Mouse (Mus musculus) E14TG2a.4 (cell line): ENCODE results near the gene Gpr141.

Experiments
- H3K27me3 ChIP-seq: 2 replicates; pipeline ENCODE4 v1.6.1; 2014; ENCODE audit warnings: low read length, control low read depth; ENCODE audit not compliant: insufficient read depth
- H3K36me3 ChIP-seq: 2 replicates; pipeline ENCODE4 v1.6.1; 2014; ENCODE audit warnings: low read length, control low read depth; ENCODE audit not compliant: insufficient read depth
- H3K4me1 ChIP-seq: replicated peaks from 2 replicates; pipeline ENCODE4 v1.6.1; 2014; ENCODE audit warnings: low read depth, low read length, control low read depth
- H3K4me3 ChIP-seq: replicated peaks from 2 replicates; pipeline ENCODE4 v1.5.1; 2014; ENCODE audit warnings: mild to moderate bottlenecking, low read length
- H3K9me3 ChIP-seq: 2 replicates; pipeline ENCODE4 v1.6.1; 2014; ENCODE audit warnings: low read length, control low read depth
- CTCF ChIP-seq: conservative IDR thresholded peaks from 2 replicates; pipeline ENCODE4 v1.5.1; 2014; ENCODE audit warnings: low read length
- NANOG ChIP-seq: IDR thresholded peaks from 2 replicates; pipeline ENCODE4 v1.6.1; 2014; ENCODE audit warnings: borderline replicate concordance, low read length, mixed read lengths
- POU5F1 ChIP-seq: IDR thresholded peaks from 2 replicates; pipeline ENCODE4 v1.6.1; 2014; ENCODE audit warnings: low read length, borderline replicate concordance

Gene Gpr141

DNA sequence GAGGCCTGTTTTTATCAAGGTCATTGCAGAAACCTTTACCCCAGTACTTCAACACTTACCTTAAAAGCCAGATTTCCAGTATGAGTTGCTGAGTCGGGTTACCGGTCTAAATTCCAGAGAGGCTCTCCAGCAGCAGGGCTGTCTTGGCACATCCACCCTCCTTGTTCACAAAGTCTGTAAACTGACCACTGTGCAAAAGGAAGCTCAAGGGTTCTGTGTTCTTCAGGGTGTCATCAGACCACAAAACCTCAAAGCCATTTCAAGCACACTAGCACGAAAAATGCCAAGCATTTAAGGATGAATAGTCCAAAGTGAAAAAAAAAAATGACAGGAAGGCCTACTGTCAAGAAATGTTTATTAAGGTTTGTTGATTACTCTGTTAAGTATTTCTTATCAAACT lies at the start of gene Gpr141:
TSS of gene Gpr141 (minus strand) at position 187 of the 400 bp plus-strand sequence.
- Histone ChIP-seq H3K4me3 (no peak within 1 kb of the TSS), H3K9me3 (no peaks in the 10 kb centered on the region), H3K4me1 (peaks cover 6% of the 10 kb centered on the region), H3K36me3 (no peaks in the 10 kb centered on the region), H3K27me3 (no peaks in the 10 kb centered on the region)
- TF ChIP-seq CTCF (no peak), NANOG (no peak), POU5F1 (no peak)

DNA sequence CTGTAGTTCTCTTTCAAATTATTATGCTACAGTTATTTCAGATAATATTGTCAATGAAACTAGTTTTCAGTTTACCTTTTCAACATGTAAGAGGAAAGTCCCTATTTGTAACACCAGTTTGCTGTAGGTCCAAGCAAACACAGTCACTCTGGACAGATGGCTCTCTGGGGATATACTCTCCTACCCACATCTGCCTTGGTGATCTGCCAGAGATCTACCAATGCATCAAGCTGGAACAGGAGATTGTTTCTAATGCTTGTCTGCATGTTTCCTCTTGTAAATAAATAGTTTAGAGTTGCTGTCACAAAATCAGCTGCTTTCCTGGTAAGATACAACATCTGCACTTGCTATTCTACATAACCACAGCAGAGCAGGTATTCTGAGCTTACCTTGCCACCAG lies 40.2 kb upstream of the Gpr141 start:
- Histone ChIP-seq H3K4me3 (no peak overlapping the region), H3K4me1 (no peaks in the 10 kb centered on the region), H3K27me3 (no peaks in the 10 kb centered on the region), H3K36me3 (no peaks in the 10 kb centered on the region), H3K9me3 (no peaks in the 10 kb centered on the region)
- TF ChIP-seq CTCF (no peak), NANOG (no peak), POU5F1 (no peak)

DNA sequence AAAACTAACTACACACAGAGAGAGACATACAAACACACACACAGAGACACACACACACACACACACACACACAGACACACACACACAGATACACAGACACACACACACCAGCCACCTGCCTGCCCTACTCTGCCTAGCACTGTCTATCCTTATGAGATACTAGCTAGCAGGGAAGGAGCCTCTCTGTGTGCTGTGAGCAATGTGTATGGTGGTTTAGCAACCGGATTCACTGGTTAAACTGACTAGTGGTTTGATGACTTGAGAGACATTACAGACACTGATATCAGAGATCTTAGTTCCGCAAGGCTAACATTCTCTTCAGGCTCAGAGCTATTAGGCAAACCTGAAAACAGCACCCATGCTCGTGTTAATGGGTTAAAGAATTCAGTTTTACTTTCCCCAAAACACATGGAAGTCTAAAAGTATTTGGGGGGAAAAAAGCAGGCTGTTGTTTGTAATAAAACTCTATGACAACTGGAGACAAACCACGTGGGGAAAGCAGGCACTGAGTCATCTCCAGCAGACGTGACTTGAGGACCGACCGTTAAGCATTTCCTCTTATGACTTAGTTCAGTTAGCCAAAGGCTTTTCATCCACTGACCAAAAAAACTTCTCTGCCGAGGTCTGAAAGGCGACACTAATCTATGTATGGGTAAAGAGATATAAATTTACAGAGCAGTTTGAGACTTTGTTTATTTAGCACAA lies 30.7 kb upstream of the Gpr141 start:
- Histone ChIP-seq H3K9me3 (no peaks in the 10 kb centered on the region), H3K36me3 (no peaks in the 10 kb centered on the region), H3K4me3 (no peak overlapping the region), H3K4me1 (no peaks in the 10 kb centered on the region), H3K27me3 (no peaks in the 10 kb centered on the region)
- no peak for TF ChIP-seq POU5F1
- TF ChIP-seq CTCF = no peak
- no peak for TF ChIP-seq NANOG

DNA sequence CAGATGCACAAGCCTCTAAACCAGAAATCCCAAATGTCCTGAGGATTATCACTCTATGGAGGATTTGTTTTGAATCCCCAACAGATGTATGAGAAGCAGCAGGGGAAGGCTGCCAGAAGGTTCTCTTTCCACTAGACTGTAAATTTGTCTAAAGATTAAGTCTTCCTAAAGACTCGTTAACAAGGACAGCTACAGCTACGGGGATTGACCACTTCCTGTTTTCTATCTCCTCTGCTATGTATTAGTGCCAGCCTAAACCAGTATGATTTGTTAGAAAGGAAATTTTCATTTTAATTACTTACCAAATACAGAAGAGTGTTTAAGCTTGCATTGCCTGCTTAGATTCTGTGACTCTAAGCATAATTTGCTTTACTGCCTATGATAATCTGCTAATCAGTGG lies 30.0 kb upstream of the Gpr141 start:
- no peak for TF ChIP-seq NANOG
- TF ChIP-seq POU5F1 = no peak
- TF ChIP-seq CTCF = no peak
- Histone ChIP-seq H3K27me3 (no peaks in the 10 kb centered on the region), H3K9me3 (no peaks in the 10 kb centered on the region), H3K4me1 (no peaks in the 10 kb centered on the region), H3K4me3 (no peak overlapping the region), H3K36me3 (no peaks in the 10 kb centered on the region)

DNA sequence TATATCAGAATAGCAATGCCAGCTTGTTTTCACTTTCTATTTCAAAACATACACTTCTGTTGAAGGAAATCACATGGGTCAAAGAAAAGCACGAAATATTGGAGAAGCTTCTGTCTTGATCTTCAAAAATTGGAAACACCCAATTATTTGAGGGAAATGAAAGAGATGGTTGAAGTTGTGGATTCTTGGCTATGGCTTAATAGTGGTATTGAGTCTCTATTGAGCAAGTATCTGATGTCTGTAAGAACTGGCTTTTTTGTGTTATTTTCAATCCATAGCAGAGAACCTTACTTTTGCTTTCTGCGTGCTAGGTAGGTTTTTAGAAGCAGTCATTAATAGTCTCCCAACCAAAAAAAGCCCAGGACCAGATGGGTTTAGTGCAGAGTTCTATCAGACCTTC lies 19.4 kb upstream of the Gpr141 start:
- Histone ChIP-seq H3K4me1 (no peaks in the 10 kb centered on the region), H3K4me3 (no peak overlapping the region), H3K36me3 (no peaks in the 10 kb centered on the region), H3K27me3 (no peaks in the 10 kb centered on the region), H3K9me3 (peaks cover 16% of the 10 kb centered on the region)
- TF ChIP-seq NANOG = no peak
- TF ChIP-seq POU5F1 = no peak
- TF ChIP-seq CTCF = no peak

DNA sequence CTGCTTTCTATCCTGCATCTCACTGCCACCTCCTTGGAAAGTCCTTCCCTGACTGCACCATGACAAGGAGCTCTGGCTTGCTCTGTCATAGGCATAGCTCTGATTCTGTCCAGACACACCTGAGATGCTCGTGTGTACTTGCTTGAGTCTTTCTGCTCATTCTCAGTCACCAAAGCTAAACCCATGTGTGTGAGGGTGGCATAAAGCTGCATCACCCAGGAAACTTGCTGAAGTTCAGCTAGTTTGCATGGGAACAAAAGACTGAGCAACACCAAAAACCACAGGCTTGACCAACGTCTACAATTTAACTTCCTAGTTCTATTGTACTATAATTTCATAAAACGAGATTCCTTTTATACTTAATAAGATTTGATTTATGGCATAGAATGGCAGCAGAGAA lies 18.6 kb upstream of the Gpr141 start:
- no peak for TF ChIP-seq NANOG
- no peak for TF ChIP-seq CTCF
- no peak for TF ChIP-seq POU5F1
- Histone ChIP-seq H3K36me3 (no peaks in the 10 kb centered on the region), H3K27me3 (no peaks in the 10 kb centered on the region), H3K4me3 (no peak overlapping the region), H3K9me3 (peaks cover 16% of the 10 kb centered on the region), H3K4me1 (no peaks in the 10 kb centered on the region)

DNA sequence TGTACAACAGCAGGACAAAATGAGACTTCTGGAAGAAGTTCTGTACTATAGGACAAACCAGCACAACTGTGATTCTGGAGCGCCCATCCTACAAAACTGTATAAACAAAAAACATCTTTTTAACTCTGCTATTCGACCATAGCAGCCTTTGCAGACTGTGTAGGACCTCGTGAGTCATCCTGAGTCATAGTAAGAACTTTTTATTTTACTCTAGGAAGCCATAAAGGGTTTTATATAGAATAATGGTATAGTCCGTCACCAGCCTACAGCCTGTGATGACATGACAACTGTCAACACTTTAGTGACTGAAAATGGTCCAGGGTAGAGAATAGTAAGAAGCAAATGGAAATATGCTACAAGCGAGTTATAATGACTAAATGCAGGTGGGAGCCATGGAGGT lies 17.6 kb upstream of the Gpr141 start:
- H3K27me3 ChIP-seq = no peaks in the 10 kb centered on the region
- H3K4me1 ChIP-seq = no peaks in the 10 kb centered on the region
- H3K9me3 ChIP-seq = peaks cover 16% of the 10 kb centered on the region
- no peak overlapping the region for H3K4me3 ChIP-seq
- TF ChIP-seq CTCF (no peak), POU5F1 (no peak), NANOG (no peak)
- no peaks in the 10 kb centered on the region for H3K36me3 ChIP-seq

DNA sequence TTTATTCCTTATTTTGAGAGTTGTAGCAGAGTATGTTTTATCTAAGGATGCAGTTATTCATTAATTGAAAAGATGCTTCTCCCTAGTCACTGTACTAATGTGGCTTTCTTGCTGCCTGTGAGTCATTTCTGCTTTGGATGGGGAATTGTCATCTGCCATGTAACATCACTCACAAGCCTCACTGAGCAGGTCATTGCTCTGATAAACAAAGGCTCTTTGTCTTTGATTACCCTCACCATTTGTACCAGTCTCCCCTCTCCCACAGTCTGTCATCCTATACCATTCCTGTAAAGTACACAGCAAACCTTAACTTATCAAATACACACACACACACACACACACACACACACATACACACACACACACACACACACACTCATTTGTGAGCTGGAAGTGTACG lies 16.1 kb upstream of the Gpr141 start:
- Histone ChIP-seq H3K27me3 (no peaks in the 10 kb centered on the region), H3K4me1 (no peaks in the 10 kb centered on the region), H3K4me3 (no peak overlapping the region), H3K9me3 (peaks cover 7% of the 10 kb centered on the region), H3K36me3 (no peaks in the 10 kb centered on the region)
- TF ChIP-seq NANOG = no peak
- no peak for TF ChIP-seq POU5F1
- no peak for TF ChIP-seq CTCF

DNA sequence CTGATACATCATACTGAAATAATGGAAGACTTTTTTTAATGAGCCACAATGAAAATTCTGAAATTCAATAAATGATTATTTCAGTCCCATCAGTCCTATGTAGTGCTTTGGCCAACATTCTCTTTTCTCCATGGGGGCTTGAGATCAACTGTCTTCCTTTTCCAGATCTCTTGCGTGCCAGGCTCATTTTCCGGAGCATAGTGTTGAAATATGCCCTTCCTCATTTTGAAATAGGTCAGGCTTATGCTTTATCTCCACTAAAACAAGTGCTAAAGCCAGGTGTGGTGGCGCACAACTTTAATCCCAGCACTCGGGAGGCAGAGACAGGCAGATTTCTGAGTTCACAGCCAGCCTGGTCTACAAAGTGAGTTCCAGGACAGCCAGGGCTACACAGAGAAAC lies 6.5 kb upstream of the Gpr141 start:
- no peak overlapping the region for H3K4me3 ChIP-seq
- H3K9me3 ChIP-seq = no peaks in the 10 kb centered on the region
- H3K36me3 ChIP-seq = no peaks in the 10 kb centered on the region
- no peaks in the 10 kb centered on the region for H3K27me3 ChIP-seq
- H3K4me1 ChIP-seq = no peaks in the 10 kb centered on the region
- TF ChIP-seq POU5F1 (no peak), NANOG (no peak), CTCF (no peak)
